16 mouse cellular contexts compared by ENCODE assay signal in genomic region chr8:24214315-24214714, GRCm38 (mm10).
DNase-seq lines count a peak whose midpoint lies in the region.
"Had no signal": no experiment of that assay in that cellular context is flagged by ENCODE, and none has a peak within 500 bp of the region (broad histone marks: within the 10 kb centered on the region; RNA-seq: fewer than 3 reads in every experiment).

No protein-coding gene starts in this region.

- intact Hi-C loops in left cerebral cortex, postnatal 4 days (cut with DNase I): no loop called here

- peak; percentile 36 to 60 for DNase-seq in frontal cortex, postnatal 36 days (ENCODE audit: low spot score in 2 of 2)
- no peak for DNase-seq in frontal cortex, postnatal 14 days (ENCODE audit: low spot score in 2 of 2)
- DNase-seq in left cerebral cortex, adult 18-20 months (ENCODE audit: low spot score in 2 of 2): peak; percentile 51 to 56
- no peak for DNase-seq in left cerebral cortex, postnatal 4 days
- DNase-seq in layer of hippocampus, adult 8-10 months (ENCODE audit: low spot score in 2 of 2): peak; percentile 41 to 55
- DNase-seq in right cerebral cortex, postnatal 25 days: peak; percentile 43
- DNase-seq in lung, adult 18-20 months: no peak
- DNase-seq: adrenal gland, postnatal 14 days; cerebellum, adult 8-10 months; cerebellum, postnatal 36 days; heart, postnatal 36 days; kidney, adult 8-10 months; kidney, postnatal 10 days; liver; lung, postnatal 4 days; thymus, postnatal 14 days had no signal

Comparison
In these comparisons a context has a peak if more than half of its experiments do, and no peak if none do; other contexts are left out.
1. DNase-seq: peak in frontal cortex, postnatal 36 days (2 of 2), left cerebral cortex, adult 18-20 months (2 of 2), layer of hippocampus, adult 8-10 months (2 of 2) and right cerebral cortex, postnatal 25 days (single experiment); none in frontal cortex, postnatal 14 days (0 of 2), left cerebral cortex, postnatal 4 days (single experiment) and lung, adult 18-20 months (0 of 2).